Mouse (Mus musculus): ENCODE measurements around the gene Polr2f. TPM values are rescaled to one million over a fixed set of nuclear protein-coding genes. Genes with fewer than 3 reads are reported as not detected.

Gene Polr2f
- 84.6 TPM for polyA plus RNA-seq (2014; fragmentation: Illumina TruSeq; extraction: RNeasy Lipid Tissue Mini Kit (QIAGEN cat#74804); ENCODE audit: low read depth, low replicate concordance)

DNA sequence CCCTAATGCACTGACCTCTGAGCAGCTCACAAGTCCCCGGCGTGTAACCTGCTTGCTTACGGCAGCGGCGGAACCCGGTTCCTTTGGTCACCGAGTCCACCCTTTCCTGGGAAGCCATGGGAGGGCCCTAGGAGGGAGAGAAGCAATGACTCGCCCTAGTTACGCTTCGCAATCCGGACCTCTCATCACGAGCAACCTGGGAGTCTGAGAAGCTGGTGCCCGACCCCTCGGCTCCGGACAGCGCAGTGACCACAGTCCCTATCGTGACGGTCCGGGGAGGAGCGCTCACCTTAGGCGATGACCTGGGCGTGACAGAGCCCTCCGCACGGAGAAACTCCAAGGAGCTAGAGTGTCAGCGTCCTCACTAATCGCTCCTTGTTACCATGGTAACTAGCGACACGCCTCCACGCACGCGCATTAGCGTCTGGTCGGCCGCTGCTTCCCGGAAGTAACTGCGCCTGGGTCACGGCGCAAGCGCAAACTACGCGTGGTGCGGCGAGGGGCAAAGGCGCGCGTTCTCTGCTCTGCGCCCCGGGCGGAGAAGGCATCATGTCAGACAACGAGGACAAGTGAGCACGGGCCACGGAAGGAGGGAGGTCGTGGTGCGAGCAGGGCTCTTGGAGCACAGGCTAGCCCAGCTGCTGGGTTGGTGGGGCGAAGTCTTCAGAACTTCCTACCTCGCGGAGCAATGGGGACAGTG is at the start of gene Polr2f, which contains the start of gene 1700088E04Rik:
Gene Polr2f (plus strand): TSS at position 144 of the 700 bp plus-strand sequence.
Gene 1700088E04Rik (minus strand): TSS at position 388 of the 700 bp plus-strand sequence.

DNA sequence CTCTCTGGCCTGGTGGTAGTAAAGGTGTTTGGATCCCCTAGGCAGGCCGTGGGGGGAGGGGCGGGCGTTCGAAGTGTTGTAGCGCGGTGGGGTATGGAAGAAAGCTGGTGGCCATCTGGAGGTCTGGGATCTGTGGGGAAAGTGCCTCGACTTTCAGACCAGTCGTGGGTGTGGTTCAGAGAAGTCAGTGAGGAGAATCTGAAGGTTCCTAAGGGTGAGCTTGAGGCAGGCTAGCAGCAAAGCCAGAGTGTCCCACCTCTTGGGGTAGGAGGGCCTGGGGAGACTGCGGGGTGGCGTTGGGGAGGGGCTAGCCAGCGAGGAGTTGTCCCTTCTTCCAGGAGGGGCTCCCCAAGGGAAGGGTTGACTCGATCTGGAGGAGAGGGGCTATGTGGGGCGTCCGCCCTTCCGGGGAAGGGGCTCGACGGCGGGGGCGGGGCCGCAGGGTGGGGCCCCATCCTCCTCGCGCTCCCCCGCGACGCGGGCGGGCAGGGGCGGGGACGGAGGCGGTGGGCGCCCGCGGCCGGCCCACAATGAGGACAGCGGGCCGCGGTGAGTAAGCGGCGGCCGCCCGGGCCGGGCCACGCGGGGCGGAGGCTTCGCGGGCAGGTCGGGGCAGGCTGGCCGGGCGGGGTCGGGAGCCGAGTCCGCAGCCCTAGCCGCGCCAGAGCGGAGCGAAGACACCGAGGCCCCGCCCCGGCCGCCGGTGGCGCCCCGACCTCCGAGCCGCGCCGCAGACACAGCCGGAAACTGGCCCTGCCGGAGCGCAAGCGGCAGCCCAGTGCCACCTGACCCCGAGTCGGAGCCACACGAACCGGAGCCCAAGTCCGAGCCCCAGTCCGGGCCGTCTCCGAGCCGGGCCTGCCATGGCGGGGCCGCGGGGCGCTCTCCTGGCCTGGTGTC is 32.1 kb upstream of the Polr2f start, which contains the start of gene Micall1:
Gene Micall1 (plus strand): TSS at position 478 of the 900 bp plus-strand sequence.

DNA sequence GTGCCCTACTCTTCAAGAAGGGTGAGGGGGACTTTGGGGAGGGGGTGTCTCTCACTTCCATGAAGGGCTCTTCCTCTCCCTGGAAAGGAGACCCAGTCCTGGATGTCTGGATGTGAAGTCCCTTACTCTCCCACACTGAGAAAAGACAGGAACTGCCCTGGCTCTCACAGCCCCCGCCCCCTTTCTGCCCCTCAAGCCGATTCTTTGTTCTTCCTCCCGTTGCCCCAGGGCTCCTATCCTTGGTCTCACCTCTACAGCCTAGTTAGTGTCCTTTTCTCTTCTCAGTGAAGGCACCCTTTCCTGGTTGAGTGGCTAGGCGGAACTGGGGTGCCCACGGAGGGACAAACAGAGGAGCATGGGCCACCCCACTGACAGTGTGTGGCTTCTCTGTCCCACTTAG is 24.3 kb downstream of the Polr2f start, which contains the start of gene Sox10:
Gene Sox10 (minus strand): TSS at position 101 of the 400 bp plus-strand sequence.

Other genes starting within 250 kb of the Polr2f start
- not detected for gene Gm49510, start 241.3 kb upstream of the Polr2f start, polyA plus RNA-seq (2014; fragmentation: Illumina TruSeq; extraction: RNeasy Lipid Tissue Mini Kit (QIAGEN cat#74804); ENCODE audit: low read depth, low replicate concordance)
- gene Sh3bp1, start 241.2 kb upstream of the Polr2f start, polyA plus RNA-seq (2014; fragmentation: Illumina TruSeq; extraction: RNeasy Lipid Tissue Mini Kit (QIAGEN cat#74804); ENCODE audit: low read depth, low replicate concordance) = 11.6 TPM
- 3.2 TPM for gene Pdxp, start 227.1 kb upstream of the Polr2f start, polyA plus RNA-seq (2014; fragmentation: Illumina TruSeq; extraction: RNeasy Lipid Tissue Mini Kit (QIAGEN cat#74804); ENCODE audit: low read depth, low replicate concordance)
- gene Lgals1, start 214.3 kb upstream of the Polr2f start, polyA plus RNA-seq (2014; fragmentation: Illumina TruSeq; extraction: RNeasy Lipid Tissue Mini Kit (QIAGEN cat#74804); ENCODE audit: low read depth, low replicate concordance) = 1,028 TPM
- 33.5 TPM for gene Nol12, start 206.1 kb upstream of the Polr2f start, polyA plus RNA-seq (2014; fragmentation: Illumina TruSeq; extraction: RNeasy Lipid Tissue Mini Kit (QIAGEN cat#74804); ENCODE audit: low read depth, low replicate concordance)
- gene Triobp, start 193.3 kb upstream of the Polr2f start, polyA plus RNA-seq (2014; fragmentation: Illumina TruSeq; extraction: RNeasy Lipid Tissue Mini Kit (QIAGEN cat#74804); ENCODE audit: low read depth, low replicate concordance) = 45.1 TPM
- gene H1f0, start 112.6 kb upstream of the Polr2f start, polyA plus RNA-seq (2014; fragmentation: Illumina TruSeq; extraction: RNeasy Lipid Tissue Mini Kit (QIAGEN cat#74804); ENCODE audit: low read depth, low replicate concordance) = 112 TPM
- gene Galr3, start 99.1 kb upstream of the Polr2f start, polyA plus RNA-seq (2014; fragmentation: Illumina TruSeq; extraction: RNeasy Lipid Tissue Mini Kit (QIAGEN cat#74804); ENCODE audit: low read depth, low replicate concordance) = 0.98 TPM
- gene Ankrd54, start 78.1 kb upstream of the Polr2f start, polyA plus RNA-seq (2014; fragmentation: Illumina TruSeq; extraction: RNeasy Lipid Tissue Mini Kit (QIAGEN cat#74804); ENCODE audit: low read depth, low replicate concordance) = 36.9 TPM
- 142 TPM for gene Eif3l, start 65.8 kb upstream of the Polr2f start, polyA plus RNA-seq (2014; fragmentation: Illumina TruSeq; extraction: RNeasy Lipid Tissue Mini Kit (QIAGEN cat#74804); ENCODE audit: low read depth, low replicate concordance)
- gene Micall1, start 32.1 kb upstream of the Polr2f start, polyA plus RNA-seq (2014; fragmentation: Illumina TruSeq; extraction: RNeasy Lipid Tissue Mini Kit (QIAGEN cat#74804); ENCODE audit: low read depth, low replicate concordance) = 29.7 TPM
- gene 1700088E04Rik, start 244 bp downstream of the Polr2f start, polyA plus RNA-seq (2014; fragmentation: Illumina TruSeq; extraction: RNeasy Lipid Tissue Mini Kit (QIAGEN cat#74804); ENCODE audit: low read depth, low replicate concordance) = 22.1 TPM
- 0.63 TPM for gene Sox10, start 24.2 kb downstream of the Polr2f start, polyA plus RNA-seq (2014; fragmentation: Illumina TruSeq; extraction: RNeasy Lipid Tissue Mini Kit (QIAGEN cat#74804); ENCODE audit: low read depth, low replicate concordance)
- 33.1 TPM for gene Pick1, start 88.2 kb downstream of the Polr2f start, polyA plus RNA-seq (2014; fragmentation: Illumina TruSeq; extraction: RNeasy Lipid Tissue Mini Kit (QIAGEN cat#74804); ENCODE audit: low read depth, low replicate concordance)
- gene Gm49486, start 88.4 kb downstream of the Polr2f start, polyA plus RNA-seq (2014; fragmentation: Illumina TruSeq; extraction: RNeasy Lipid Tissue Mini Kit (QIAGEN cat#74804); ENCODE audit: low read depth, low replicate concordance) = 0.60 TPM
- gene Slc16a8, start 113.8 kb downstream of the Polr2f start, polyA plus RNA-seq (2014; fragmentation: Illumina TruSeq; extraction: RNeasy Lipid Tissue Mini Kit (QIAGEN cat#74804); ENCODE audit: low read depth, low replicate concordance) = 0.17 TPM
- 0.94 TPM for gene Baiap2l2, start 144.5 kb downstream of the Polr2f start, polyA plus RNA-seq (2014; fragmentation: Illumina TruSeq; extraction: RNeasy Lipid Tissue Mini Kit (QIAGEN cat#74804); ENCODE audit: low read depth, low replicate concordance)
- 25.6 TPM for gene Pla2g6, start 187.4 kb downstream of the Polr2f start, polyA plus RNA-seq (2014; fragmentation: Illumina TruSeq; extraction: RNeasy Lipid Tissue Mini Kit (QIAGEN cat#74804); ENCODE audit: low read depth, low replicate concordance)
- 4.3 TPM for gene Maff, start 205.6 kb downstream of the Polr2f start, polyA plus RNA-seq (2014; fragmentation: Illumina TruSeq; extraction: RNeasy Lipid Tissue Mini Kit (QIAGEN cat#74804); ENCODE audit: low read depth, low replicate concordance)

Measured in adipose tissue, adult 10 weeks (tissue).